Mouse (Mus musculus) layer of hippocampus, adult 9-10 months (tissue): ENCODE results near the gene Cln5.
A peak's percentile ranks its signal among the peaks of the same experiment; 100 is the strongest.

ENCODE experiments used
- DNase-seq: peaks from one replicate; pipeline ENCODE4 v3.0.0; 2022; ENCODE audit warnings: low spot score

The Cln5 gene

DNA sequence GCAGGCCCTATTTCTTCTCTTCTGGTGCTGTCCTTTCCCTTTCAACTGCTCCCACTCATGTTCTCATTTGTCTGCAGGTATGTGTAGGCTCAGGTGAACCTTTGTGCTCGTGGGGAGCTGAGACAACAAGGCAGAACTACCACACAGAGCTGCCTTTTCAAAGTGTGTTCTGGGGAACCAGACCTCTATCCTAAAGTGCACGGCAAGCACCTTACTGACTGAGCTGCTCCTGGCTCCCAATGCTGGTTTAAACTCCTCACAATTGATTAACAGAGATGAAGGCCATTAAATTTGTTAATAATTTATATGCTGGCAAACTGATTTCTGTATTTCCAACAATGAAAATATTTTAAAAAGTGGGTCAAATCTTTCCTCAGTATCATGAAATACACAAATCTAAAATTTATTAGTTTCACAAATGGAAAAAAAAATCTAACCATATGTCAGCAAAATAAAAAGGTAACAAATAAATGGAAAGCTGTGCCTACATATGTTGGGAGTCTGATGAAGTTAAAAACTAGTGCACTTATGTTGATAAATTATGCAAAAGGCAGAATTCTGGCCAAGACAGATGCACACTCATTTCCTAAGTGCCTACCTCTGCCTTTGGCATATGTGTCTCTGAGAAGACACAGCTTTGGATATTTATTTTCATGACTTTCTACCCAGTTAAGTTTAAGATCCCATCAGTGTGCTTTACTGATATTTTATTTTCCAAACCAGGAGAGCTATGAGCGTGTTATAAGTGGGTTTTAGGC lies 42.8 kb downstream of the Cln5 start:
- DNase-seq = peak; percentile 39

DNA sequence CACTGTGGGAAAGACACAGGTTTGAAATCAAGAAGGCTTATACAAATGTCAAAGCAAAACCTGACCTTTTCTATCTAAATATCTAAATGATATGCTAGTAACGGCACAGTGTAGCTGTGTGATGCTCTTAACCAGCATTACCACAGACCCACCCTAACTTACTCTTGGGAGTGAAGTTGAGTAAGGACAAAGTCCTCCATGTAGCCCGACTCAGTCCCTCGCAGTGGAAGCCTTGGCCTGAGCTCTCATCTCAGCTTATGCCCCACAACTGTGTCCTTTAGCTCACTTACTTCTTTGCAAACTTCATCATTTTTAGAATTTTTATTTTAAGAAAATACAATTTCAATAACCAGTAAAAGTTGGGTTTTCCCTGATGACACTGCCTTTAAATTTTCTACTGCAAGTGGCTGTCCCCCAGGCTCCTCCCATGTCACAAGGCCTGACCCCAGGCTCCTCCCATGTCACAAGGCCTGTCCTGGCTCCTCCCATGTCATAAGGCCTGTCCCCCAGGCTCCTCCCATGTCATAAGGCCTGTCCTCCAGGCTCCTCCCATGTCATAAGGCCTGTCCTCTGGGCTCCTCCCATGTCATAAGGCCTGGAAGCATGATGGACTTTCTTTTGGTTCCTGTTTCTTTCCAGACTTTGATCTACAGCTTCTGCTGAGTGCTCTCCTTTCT lies 45.1 kb downstream of the Cln5 start:
- no peak for DNase-seq

DNA sequence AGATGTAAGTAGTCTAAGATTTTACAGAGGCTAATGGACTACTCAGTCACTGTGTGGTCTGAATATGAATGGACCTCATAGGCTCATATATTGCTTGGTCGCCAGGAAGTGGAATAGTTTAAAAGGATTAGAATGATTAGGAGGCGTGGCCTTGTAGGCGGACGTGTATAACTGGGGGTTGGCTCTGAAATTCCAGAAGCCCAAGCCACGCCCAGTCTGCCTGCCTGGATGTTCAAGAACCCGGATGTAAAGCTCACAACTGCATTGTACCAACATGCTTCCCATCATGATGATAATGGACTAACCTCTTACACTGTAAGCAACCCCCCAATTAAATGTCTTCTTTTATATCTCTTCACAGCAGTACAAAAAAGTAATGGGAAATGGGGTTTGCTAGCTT lies 55.7 kb downstream of the Cln5 start:
- DNase-seq = no peak
